Mouse (Mus musculus) kidney, postnatal 4 days (tissue): ENCODE data around the gene Calcr.
"Not testable (repeated sequence)": the region's sequence is repeated elsewhere in the genome, so short reads cannot be mapped to it uniquely, and the experiment has no call there.

Experiments used
- DNase-seq, 2 experiments: peaks; one replicate each; pipeline ENCODE4 v3.0.0; 2021; ENCODE audit warnings: mixed read lengths in 2 of 2

The Calcr gene

GRCm38 (mm10) chr6:3764230-3764764 lies at the start of gene Calcr:
Gene Calcr (minus strand): TSS chr6:3764714.
- peak; percentile 8 to 18 for DNase-seq

GRCm38 (mm10) chr6:3767485-3767884 lies 3.0 kb upstream of the Calcr start:
- DNase-seq: no peak

GRCm38 (mm10) chr6:3763171-3763967 lies 1.1 kb downstream of the Calcr start:
- peak; percentile 9 to 42 for DNase-seq

- DNase-seq: no peak
These were observed 12.9 kb downstream of the Calcr start for GRCm38 (mm10) chr6:3751576-3751975.

- DNase-seq: no peak
These were observed 14.9 kb downstream of the Calcr start for GRCm38 (mm10) chr6:3749624-3750023.

GRCm38 (mm10) chr6:3745546-3745945 lies 19.0 kb downstream of the Calcr start:
- no peak for DNase-seq

- no peak for DNase-seq
These were observed 22.4 kb downstream of the Calcr start for GRCm38 (mm10) chr6:3741996-3742713.

- no peak for DNase-seq
These were observed 23.2 kb downstream of the Calcr start for GRCm38 (mm10) chr6:3741296-3741695.

- DNase-seq: no peak
These were observed 34.2 kb downstream of the Calcr start for GRCm38 (mm10) chr6:3730246-3730867.

- DNase-seq: no peak
These were observed 76.3 kb downstream of the Calcr start for GRCm38 (mm10) chr6:3688087-3688642.

GRCm38 (mm10) chr6:3678286-3678685 lies 86.2 kb downstream of the Calcr start:
- not testable (repeated sequence) for DNase-seq

- DNase-seq: no peak
These were observed 86.7 kb downstream of the Calcr start for GRCm38 (mm10) chr6:3677806-3678205.

GRCm38 (mm10) chr6:3671941-3672340 lies 92.6 kb downstream of the Calcr start:
- not testable (repeated sequence) for DNase-seq

GRCm38 (mm10) chr6:3664147-3664716 lies 100.3 kb downstream of the Calcr start:
- no peak for DNase-seq

GRCm38 (mm10) chr6:3658405-3658804 lies 106.1 kb downstream of the Calcr start:
- no peak for DNase-seq
